Mouse (Mus musculus) ES-Bruce4 (cell line): ENCODE results near the gene Lhfpl3.

Experiments
- CTCF ChIP-seq: IDR thresholded peaks from one replicate; pipeline ENCODE4 v1.8.1; 2011; ENCODE audit warnings: low read depth, low read length
- POLR2A ChIP-seq: IDR thresholded peaks from one replicate; pipeline ENCODE4 v1.8.1; 2011; ENCODE audit warnings: low read length; ENCODE audit not compliant: insufficient read depth

DNA sequence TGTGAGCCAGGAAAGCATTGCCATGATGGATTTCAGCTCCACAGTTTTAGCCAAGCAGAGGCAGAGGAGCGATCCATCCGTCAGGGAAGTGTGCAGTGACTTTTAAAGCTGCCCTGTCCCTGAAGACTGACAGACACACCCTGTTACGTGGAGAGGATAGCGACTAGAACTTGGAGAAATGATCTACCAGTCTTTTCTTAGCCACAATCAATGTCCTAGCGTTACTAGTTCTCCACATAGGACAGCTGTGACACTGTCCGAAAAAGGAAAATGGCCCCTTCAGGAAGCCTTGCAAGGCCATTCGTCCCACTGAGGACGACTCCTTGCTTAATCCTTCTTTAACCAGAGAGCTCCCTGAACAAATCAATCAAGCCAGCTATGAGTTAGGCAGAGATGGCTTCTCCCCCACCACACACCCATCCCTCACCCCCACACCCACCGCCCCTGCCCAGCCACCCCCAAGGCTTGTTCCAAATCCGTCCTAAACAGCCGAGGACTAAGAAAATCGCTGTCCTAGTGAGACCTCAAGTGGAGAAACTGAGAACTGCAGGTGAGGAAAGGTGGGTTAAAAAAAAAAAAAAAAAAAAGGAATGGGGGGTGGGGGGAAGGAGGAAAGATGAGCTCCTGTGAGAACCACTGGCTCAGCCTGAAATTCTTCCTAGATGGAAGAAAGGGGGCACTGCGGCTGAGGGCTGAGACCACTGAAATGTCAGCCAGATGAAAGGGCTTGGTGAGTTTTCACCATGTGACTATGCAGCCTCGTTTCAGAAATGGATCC lies 479.1 kb downstream of the Lhfpl3 start:
- TF ChIP-seq POLR2A = no peak
- peak; percentile 9 for TF ChIP-seq CTCF
